Mouse (Mus musculus) kidney, postnatal 36 days (tissue): ENCODE measurements around the gene Clec11a.

ENCODE experiments used
- DNase-seq, 2 experiments: peaks; one replicate each; pipeline ENCODE4 v3.0.0; 2021 to 2022; ENCODE audit warnings: mixed read lengths in 2 of 2

The Clec11a gene

GRCm38 (mm10) chr7:44306516-44307240 is at the start of gene Clec11a:
Gene Clec11a, minus strand, starts transcription at chr7:44306902.
- DNase-seq: peak in 1 of 2 experiments; percentile 15

DNA sequence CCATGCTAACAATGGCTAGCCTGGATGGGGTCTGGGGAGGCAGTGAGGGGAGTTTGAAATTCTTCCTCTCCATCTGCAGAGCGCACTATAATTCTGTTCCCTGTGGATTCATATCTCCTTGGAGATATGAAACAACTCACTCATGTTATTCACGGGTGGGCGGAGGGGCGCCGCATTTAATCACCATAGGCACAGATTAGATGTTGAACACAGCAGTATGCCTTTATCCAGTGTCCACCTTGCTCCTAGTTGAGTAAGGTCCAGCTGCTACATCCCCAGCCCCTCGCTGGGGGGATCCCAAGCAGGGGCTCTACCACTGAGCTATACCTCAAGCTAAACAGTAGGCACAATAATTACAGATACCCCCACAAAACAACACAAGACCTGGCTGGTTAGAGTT is 48.7 kb upstream of the Clec11a start:
- no peak for DNase-seq

DNA sequence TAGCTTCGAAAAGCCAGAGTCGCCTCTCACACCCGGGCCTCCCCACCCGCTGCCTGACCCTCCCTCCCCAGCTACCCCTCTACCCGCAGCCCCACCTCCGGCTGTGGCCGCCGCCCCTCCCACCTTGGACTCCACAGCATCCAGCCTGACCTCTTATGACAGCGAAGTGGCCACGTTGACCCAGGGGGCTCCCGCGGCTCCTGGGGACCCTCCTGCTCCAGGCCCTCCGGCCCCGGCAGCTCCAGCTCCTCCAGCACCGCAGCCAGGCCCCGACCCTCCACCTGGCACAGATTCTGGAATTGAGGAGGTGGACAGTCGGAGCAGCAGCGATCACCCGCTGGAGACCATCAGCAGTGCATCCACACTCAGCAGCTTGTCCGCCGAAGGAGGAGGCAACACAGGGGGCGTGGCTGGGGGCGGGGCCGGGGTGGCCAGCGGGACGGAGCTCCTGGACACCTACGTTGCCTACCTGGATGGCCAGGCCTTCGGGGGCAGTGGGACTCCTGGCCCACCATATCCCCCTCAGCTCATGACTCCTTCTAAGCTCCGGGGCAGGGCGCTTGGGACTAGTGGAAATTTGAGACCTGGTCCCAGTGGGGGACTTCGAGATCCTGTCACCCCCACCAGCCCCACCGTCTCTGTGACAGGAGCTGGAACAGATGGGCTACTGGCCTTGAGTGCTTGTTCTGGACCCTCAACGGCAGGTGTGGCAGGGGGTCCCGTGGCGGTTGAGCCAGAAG is 47.1 kb upstream of the Clec11a start:
- peak in 1 of 2 experiments; percentile 72 for DNase-seq

DNA sequence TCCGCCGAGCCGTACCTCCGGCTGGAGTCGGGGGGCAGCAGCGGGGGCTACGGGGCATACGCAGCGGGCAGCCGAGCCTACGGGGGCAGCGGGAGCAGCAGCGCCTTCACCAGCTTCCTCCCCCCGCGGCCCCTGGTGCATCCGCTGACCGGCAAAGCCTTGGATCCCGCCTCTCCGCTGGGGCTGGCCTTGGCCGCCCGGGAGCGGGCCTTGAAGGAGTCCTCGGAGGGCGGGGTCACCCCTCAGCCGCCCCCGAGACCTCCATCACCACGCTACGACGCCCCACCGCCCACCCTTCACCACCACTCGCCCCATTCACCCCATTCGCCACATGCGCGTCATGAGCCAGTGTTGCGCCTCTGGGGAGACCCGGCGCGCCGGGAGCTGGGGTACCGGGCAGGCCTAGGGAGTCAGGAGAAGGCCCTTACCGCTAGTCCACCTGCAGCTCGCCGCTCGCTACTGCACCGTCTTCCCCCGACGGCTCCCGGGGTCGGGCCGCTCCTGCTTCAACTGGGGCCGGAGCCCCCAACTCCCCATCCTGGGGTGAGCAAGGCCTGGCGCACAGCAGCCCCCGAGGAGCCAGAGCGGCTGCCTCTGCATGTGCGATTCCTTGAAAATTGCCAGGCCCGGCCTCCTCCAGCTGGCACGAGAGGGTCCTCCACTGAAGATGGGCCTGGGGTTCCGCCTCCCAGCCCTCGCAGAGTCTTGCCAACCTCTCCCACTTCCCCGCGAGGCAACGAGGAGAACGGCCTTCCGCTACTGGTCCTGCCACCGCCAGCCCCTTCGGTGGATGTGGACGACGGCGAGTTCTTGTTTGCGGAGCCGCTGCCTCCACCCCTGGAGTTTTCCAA is 46.3 kb upstream of the Clec11a start:
- DNase-seq: no peak

GRCm38 (mm10) chr7:44351881-44352749 is 45.4 kb upstream of the Clec11a start:
- no peak for DNase-seq

- DNase-seq: peak; percentile 83 to 85
These were observed 44.4 kb upstream of the Clec11a start for GRCm38 (mm10) chr7:44350957-44351711.

- no peak for DNase-seq
These were observed 42.3 kb upstream of the Clec11a start for GRCm38 (mm10) chr7:44349043-44349442.

DNA sequence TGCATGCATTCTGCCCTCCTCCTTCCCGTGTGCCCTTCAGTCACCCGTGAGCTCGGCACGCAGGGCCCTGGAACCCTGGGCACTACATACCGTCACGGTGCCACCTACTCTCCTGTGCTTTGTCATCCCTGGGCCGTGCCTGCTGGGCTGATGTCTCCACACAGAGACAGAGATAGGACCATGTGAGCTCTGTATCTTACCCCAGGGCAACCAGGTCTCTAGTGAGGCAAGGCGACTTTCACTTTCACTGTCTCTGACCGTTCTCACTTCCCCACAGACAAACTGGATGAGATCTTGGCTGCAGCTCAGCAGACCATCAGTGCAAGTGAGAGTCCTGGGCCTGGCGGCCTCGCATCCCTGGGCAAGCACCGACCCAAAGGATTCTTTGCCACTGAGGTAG is 37.9 kb upstream of the Clec11a start:
- no peak for DNase-seq

DNA sequence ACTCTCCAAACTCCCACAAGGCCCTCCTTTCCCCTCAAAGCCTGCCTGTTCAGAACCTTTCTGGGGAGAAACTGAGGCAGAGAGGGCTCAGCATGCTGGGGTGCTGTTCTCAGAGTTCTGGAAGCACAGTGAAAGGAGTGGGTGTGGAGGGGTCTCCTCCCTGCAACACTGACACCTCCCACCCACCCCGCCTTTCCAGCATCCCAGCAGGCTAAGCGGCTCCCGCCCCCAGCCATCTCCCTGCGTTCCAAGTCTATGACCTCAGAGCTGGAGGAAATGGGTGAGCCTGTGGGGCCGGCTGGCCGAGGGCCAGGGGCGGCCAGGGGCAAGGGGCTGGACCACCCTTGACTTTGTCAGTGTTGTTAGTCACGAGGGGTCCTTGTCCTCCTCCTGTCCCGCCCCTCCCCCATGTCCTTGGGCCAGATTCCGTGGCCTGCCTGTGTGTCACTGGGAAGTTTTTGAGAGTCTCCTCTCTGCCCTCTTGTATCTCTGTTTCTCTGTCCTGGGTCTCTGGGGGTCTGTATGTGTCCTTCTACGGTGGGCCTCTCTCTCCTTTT is 36.8 kb upstream of the Clec11a start:
- no peak for DNase-seq

- DNase-seq: no peak
These were observed 35.0 kb upstream of the Clec11a start for GRCm38 (mm10) chr7:44341714-44342113.

GRCm38 (mm10) chr7:44341119-44341518 is 34.4 kb upstream of the Clec11a start:
- no peak for DNase-seq

GRCm38 (mm10) chr7:44340226-44340625 is 33.5 kb upstream of the Clec11a start:
- DNase-seq: no peak

- no peak for DNase-seq
These were observed 30.6 kb upstream of the Clec11a start for GRCm38 (mm10) chr7:44337121-44337849.

DNA sequence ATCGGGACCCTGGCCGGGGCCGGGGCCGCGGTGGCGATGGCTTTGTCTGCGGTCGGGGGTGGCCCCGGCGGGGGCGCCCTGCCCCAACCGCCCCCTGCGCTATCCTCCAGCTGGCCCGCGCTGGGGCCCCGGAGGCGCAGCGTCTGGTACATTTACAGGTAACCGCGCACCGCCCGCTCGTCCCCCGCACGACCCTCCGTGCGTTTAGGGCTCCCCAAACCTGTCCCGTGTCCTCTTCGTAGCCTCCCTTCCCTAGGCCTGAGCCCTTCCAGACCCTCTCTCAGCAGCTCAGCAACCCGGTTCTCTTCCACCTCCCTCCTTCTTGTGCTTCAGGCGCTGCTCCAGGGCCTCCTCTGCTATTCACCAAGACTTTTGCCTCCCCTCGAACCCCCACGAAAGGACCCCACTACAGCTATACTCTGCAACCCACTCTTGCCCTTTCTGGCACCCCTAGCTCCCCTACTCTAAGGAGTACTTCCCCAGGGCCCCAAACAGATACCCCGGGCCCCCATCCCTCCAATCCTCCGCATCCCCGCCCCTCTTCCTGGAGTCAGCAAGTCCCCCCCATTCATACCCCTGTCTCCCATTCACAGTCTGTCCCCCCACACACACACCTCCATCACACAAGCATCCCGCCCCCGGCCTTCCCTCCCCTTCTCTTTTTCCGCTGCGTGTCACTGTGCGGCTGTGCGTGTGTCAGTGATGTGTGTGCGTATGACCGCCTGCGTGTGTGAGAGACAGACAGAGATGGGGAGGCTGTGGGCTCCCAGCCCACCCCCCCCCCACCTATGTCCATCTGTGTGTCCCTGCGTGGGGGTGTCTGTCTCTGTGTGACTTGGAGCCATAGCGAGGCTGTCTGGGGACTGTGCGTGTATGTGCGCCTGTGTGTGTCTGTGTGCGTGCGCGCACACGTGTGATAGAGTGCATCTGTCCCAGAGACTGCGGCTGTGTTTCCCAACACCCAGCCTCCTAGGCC is 29.6 kb upstream of the Clec11a start:
- no peak for DNase-seq

DNA sequence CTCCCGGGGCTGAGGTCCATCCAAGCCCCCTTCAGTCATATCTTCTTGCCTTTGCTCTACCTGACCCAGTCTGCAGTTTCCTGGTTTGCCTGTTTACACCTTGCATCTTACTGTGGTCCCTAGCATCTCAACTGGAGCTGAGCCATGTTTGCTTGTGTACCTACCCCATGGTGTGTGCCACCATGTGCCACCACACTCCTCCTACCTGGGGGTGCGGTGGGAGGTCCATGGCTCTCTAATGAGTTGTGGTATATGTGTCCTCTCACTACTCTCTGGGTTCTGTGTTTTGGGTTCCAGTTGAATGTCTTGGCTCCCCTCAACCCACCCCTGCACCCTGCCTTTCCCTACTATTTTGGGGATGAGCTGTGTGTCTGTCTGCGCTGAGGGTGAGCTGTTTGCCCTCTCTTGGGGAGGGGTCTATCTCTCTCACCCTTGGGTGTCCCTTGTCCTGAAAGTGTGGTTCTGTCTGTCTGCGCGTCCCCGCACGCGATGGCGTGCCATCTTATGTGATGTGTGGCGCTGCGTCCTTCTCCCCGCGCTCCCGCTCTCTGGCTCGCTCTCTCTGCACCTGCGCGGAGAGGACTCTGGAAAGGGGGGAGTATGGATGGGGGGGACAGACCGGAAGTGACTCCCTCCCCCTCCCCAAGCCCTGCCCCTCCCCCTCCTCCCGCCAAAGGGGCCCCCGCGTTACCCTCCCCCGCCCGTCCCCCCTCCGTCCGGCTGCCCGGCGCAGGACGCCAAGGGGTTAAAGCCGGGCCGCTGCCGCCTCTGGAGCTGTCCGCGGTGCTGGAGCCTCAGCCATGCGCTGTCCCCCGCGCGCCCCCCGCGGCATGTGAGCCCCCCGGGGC is 28.6 kb upstream of the Clec11a start:
- DNase-seq: peak in 1 of 2 experiments; percentile 59

- DNase-seq: no peak
These were observed 27.4 kb upstream of the Clec11a start for GRCm38 (mm10) chr7:44334139-44334538.

DNA sequence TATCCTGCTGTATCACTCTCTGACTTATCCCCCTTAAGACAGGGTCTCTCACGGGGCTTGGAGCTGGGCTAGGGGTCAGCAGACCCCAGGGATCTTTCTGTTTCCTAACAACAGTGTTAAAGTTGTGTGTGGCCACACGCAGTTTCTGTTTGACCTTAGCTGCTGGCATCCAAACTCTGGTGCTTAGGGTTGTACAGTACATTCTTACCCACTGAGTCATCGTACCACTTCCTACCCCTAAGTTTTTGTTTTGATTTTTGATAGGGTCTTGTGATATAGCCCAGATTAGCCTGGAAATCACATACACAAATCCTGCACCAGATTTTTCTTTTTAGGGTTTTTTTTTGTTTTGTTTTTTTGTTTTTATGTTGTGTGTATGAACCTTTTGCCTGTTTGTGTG is 25.6 kb upstream of the Clec11a start:
- no peak for DNase-seq

GRCm38 (mm10) chr7:44326614-44327013 is 19.9 kb upstream of the Clec11a start:
- no peak for DNase-seq
